Mouse (Mus musculus) megakaryocyte, embryonic 14.5 days (primary cell): ENCODE results near the gene Gabra2.

Experiments
- FLI1 ChIP-seq: IDR thresholded peaks from 2 replicates; pipeline ENCODE4 v1.6.1; 2012; ENCODE audit warnings: low read length, inconsistent platforms, mixed read lengths
- GATA1 ChIP-seq: IDR thresholded peaks from 3 replicates; pipeline ENCODE4 v1.6.1; 2012; ENCODE audit warnings: mixed read lengths, low read length, inconsistent platforms, borderline replicate concordance

DNA sequence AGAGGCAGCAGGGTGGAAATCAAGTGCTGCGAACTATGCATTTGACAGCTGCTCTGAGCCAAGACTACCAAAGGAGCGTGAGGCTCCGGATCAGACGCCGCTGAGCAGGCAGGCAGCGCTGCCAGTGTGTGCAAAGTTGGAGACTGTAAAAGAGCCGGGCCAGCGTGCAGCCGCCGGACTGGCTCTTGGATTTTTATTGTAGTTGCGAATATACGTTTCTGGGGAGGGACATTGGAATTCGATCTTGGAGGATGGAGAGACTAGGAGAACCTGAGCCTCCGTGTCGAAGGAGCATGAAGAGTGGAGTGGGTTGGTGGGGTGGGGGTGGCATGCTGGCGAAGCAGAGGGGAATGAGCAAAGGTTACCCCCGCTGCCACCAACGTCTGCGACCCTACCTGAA lies 469 bp downstream of the Gabra2 start:
- no peak for TF ChIP-seq GATA1
- no peak for TF ChIP-seq FLI1
